Mouse (Mus musculus) embryo, embryonic 9.5 days (tissue): ENCODE measurements around the gene Tmigd3.

Experiments
- DNase-seq: peaks from one replicate; pipeline ENCODE4 v3.0.0-alpha.2; 2017; ENCODE audit errors: extremely low spot score

Gene Tmigd3

GRCm38 (mm10) chr3:105876022-105876421 lies 5.3 kb downstream of the Tmigd3 start:
- DNase-seq = no peak

GRCm38 (mm10) chr3:105877252-105877803 lies 6.6 kb downstream of the Tmigd3 start:
- DNase-seq = no peak

- DNase-seq = no peak
Measured at GRCm38 (mm10) chr3:105877919-105878318, 7.2 kb downstream of the Tmigd3 start.

- DNase-seq = no peak
Measured at GRCm38 (mm10) chr3:105878751-105879150, 8.0 kb downstream of the Tmigd3 start.

GRCm38 (mm10) chr3:105880419-105880818 lies 9.7 kb downstream of the Tmigd3 start:
- DNase-seq = no peak

- no peak for DNase-seq
Measured at GRCm38 (mm10) chr3:105882105-105882504, 11.4 kb downstream of the Tmigd3 start.

- DNase-seq = no peak
Measured at GRCm38 (mm10) chr3:105883111-105883510, 12.4 kb downstream of the Tmigd3 start.

GRCm38 (mm10) chr3:105888961-105889360 lies 18.3 kb downstream of the Tmigd3 start:
- no peak for DNase-seq

- DNase-seq = no peak
Measured at GRCm38 (mm10) chr3:105890220-105890619, 19.5 kb downstream of the Tmigd3 start.

GRCm38 (mm10) chr3:105891141-105891540 lies 20.4 kb downstream of the Tmigd3 start:
- DNase-seq = no peak

GRCm38 (mm10) chr3:105891760-105892571 lies 21.3 kb downstream of the Tmigd3 start:
- no peak for DNase-seq

- no peak for DNase-seq
Measured at GRCm38 (mm10) chr3:105892572-105893495, 22.1 kb downstream of the Tmigd3 start.

- peak; percentile 18 for DNase-seq
Measured at GRCm38 (mm10) chr3:105893941-105894391, 23.3 kb downstream of the Tmigd3 start.

GRCm38 (mm10) chr3:105894601-105895592 lies 24.2 kb downstream of the Tmigd3 start:
- DNase-seq = no peak

- no peak for DNase-seq
Measured at GRCm38 (mm10) chr3:105896811-105897210, 26.1 kb downstream of the Tmigd3 start.

- DNase-seq = no peak
Measured at GRCm38 (mm10) chr3:105898325-105898724, 27.6 kb downstream of the Tmigd3 start.

GRCm38 (mm10) chr3:105898861-105899260 lies 28.2 kb downstream of the Tmigd3 start:
- DNase-seq = no peak

GRCm38 (mm10) chr3:105899394-105900147 lies 28.9 kb downstream of the Tmigd3 start:
- DNase-seq = peak; percentile 85

- no peak for DNase-seq
Measured at GRCm38 (mm10) chr3:105900266-105900665, 29.6 kb downstream of the Tmigd3 start.

GRCm38 (mm10) chr3:105900716-105901115 lies 30.0 kb downstream of the Tmigd3 start:
- DNase-seq = no peak
